Mouse (Mus musculus) thymus, postnatal 0 days (tissue): Measurements from ENCODE around the gene Hacd3. TPM values are rescaled to one million over a fixed set of nuclear protein-coding genes. Genes with fewer than 3 reads are reported as not detected.

Source experiments
- DNase-seq: peaks from one replicate; pipeline ENCODE4 v3.0.0-alpha.2; 2015; ENCODE audit warnings: low spot score
- microRNA-seq: library from miRNA; unstranded; fragments of <30 nt; microRNA quantifications from one replicate; pipeline ENCODE4, GENCODE M21; 2016; ENCODE audit warnings: borderline number of aligned reads
- polyA plus RNA-seq: library from polyadenylated mRNA; unstranded; fragments of >200 nt; fragmentation: Nextera tagmentation; extraction: Ambion mirVana; gene quantifications from 2 replicates; pipeline ENCODE4 v1.2.1, GENCODE M21; 2015

The Hacd3 gene
- polyA plus RNA-seq, 1 experiment from 2014 or later = 64.0 TPM

DNA sequence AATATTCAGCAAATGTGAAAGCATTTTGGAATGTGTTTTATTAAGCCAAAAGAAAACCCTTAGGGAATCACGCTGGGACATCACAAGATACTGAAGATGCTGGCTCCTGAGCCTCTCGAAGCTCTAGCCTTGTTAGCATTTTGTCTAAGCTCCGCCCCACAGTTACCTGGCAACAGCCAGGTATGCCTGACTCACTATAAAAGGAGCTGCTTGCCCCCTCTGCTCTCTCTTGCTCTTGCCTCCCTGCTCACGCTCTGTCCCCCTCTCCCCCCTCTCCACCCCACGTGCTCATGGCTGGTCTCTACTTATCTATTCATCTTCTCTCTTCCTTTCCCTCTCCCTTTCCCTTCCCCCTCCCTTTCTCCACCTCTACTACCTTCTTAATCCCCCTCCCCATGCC, 69.4 kb downstream of the Hacd3 start:
- DNase-seq = no peak

DNA sequence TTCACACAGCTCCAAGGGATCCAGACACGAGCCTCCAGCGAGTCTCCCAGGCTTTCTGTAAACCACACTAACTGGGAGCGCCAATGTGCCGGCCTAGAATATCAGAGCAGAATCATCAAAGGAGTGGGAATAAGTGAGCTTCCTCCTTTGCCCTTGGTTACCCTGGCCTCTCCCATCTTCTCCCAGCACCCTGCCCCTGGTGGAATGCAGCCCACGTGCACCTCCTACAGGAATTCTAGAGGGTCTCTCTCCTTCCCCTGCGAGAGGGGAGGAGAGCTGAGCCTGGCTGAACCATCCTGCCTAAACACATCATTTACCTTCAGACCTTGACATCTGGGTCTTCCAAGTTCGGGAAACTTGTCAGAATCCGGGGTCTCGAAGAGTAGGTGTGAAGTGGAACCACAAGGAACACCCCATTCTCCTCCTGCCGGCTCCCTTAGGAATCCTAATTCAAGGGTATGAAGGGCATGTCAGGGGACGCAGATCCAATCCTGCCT, 70.3 kb downstream of the Hacd3 start, which contains the start of gene Slc24a1:
Gene Slc24a1 (minus strand): TSS at position 447 of the 497 bp plus-strand sequence.
- no peak for DNase-seq

GRCm38 (mm10) chr9:64947483-64948095, 73.9 kb downstream of the Hacd3 start:
- no peak for DNase-seq

DNA sequence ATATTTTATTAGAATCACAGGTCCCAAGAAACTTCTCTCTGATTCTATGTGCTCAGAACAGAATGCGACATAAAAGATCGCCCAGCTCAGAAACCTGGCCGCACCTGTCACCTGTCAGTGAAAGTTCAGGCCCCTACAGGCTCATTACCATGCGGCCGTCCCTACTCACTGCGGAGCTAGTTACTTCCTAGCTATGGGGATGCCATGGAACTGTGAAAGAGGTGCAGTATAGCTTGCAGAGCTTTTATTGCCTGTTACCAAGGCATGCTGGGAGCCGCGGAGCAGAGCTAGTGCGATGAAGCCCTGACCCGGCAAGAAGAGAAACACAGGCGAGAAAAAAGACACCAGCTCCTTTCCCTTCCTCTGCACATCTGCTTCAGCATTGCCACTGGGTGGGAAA, 77.5 kb downstream of the Hacd3 start:
- DNase-seq = no peak

DNA sequence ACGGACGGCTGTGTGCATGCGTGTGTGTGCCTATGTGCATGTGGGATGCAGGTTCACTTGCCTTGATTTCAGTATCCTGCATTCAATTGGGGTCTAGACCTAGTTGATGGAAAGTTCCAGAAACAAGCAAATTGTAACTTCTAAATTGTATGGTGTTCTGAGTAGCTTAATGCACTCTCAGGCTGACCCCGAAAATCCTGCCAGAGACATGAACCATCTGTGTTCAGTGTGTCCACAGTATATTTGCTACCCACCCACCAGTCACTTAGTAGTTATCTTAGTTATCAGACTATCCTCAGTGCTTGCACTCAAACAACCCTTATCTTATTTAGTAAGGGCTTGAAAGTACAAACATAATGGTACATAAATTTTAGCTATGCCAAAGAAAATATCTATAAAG, 79.8 kb downstream of the Hacd3 start:
- no peak for DNase-seq

DNA sequence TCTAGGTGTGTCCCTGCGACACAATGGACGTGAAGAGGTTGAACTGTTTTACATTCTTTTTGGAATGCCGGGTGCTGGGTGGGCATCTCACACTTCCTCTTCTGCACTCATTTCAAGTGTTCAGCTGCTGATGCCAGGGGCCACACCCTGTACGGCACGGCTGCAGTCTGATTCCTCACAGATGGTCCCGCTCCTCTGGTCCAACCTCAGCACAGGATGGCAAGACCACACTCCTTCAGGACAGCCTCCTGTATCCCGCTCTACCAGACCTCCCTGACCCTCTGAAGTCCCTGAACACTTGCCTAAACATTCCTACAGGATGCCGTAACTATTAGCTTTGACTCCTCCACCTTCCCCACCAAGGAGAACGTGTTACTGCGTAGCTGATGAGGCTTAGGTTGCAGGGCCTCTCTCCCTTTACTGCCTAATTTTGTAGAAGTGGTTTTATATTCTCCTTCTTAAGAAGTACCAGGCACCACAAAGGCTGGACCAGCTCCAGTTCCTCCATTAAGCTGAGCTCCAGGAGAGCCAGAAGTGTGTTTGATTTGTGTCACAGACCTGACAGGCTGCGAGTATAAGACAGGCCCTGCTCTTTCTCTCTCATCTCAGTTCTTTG, 80.7 kb downstream of the Hacd3 start:
- no peak for DNase-seq

- no peak for DNase-seq
Measured at GRCm38 (mm10) chr9:64939790-64940189, 81.7 kb downstream of the Hacd3 start.

DNA sequence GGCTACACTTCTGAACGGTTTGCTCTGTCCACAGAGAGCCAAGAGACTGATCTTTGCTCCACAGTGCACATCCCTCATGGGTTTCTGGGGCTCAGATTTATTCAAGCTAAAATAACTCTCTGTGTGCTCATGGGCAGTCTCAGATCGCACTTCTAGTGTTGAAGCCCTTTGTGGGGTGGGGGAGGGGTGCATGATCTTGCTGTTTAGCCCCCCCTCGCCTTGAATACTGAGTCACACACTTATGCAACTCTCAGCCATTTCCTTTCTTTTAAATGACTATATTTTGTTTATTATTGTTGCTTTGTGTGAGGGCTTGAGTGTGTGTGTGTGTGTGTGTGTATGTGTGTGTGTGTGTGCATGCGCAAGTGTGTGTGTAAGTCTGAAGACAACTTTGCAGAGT, 82.2 kb downstream of the Hacd3 start:
- DNase-seq = no peak

DNA sequence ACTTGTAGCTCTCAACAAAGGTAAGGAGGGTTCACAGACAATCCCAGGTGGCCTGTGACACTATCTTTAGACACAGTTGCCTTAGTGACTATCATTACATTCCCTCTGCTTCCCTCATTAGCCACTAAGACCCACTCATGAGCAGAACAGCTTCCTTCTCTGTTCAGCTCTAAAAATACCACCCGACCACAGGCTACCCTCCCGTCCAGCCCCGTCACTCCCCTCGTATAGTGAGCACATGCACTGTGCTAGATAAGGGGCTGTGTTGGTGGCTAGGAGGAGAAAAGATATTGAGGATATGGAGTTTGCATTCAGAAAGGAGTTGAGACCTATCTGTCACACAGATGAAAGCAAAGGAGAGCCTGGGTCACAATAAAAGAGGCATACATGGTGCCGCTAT, 83.0 kb downstream of the Hacd3 start:
- no peak for DNase-seq

- DNase-seq = no peak
Measured at GRCm38 (mm10) chr9:64937491-64937890, 84.0 kb downstream of the Hacd3 start.

Small RNA genes lying within 50 kb of the gene (microRNA-seq; reads per million reads assigned to microRNA genes)
- gene Gm25640 = not detected

Other genes with a start within 250 kb of the Hacd3 start
- gene Dennd4a, start 210.4 kb downstream of the Hacd3 start, polyA plus RNA-seq = 6.6 and 8.9 TPM in 2 replicates
- 0.06 and 0.08 TPM in 2 replicates for gene Slc24a1, start 70.1 kb downstream of the Hacd3 start, polyA plus RNA-seq
- gene Ints14, start 60.8 kb downstream of the Hacd3 start, polyA plus RNA-seq = 50.9 and 54.2 TPM in 2 replicates
- gene Dpp8, start 10.7 kb upstream of the Hacd3 start, polyA plus RNA-seq = 29.4 and 30.6 TPM in 2 replicates
- 4.9 and 5.0 TPM in 2 replicates for gene Igdcc4, start 79.8 kb upstream of the Hacd3 start, polyA plus RNA-seq
- gene Igdcc3, start 119.5 kb upstream of the Hacd3 start, polyA plus RNA-seq = 0.09 TPM in 1 of 2 replicates, not detected in the other
- gene Parp16, start 173.7 kb upstream of the Hacd3 start, polyA plus RNA-seq = 6.0 and 7.3 TPM in 2 replicates
- 0.61 and 0.77 TPM in 2 replicates for gene Cilp, start 243.5 kb upstream of the Hacd3 start, polyA plus RNA-seq